Mouse (Mus musculus) leukemia stem cell, adult 10-12 weeks (primary cell): ENCODE results near the gene Mgat4d. TPM values are rescaled to one million over a fixed set of nuclear protein-coding genes. Genes with fewer than 3 reads are reported as not detected.

Experiments used
- polyA plus RNA-seq: library from polyadenylated mRNA; stranded (reverse); fragments of >175 nt; gene quantifications from 2 replicates; pipeline ENCODE4 v1.2.3, GENCODE M21; 2012; ENCODE audit warnings: low replicate concordance

Gene Mgat4d
- not detected in 2 replicates for polyA plus RNA-seq

GRCm38 (mm10) chr8:83348263-83348662 is at the start of gene Mgat4d:
Gene Mgat4d, plus strand, starts transcription at chr8:83348471.

DNA sequence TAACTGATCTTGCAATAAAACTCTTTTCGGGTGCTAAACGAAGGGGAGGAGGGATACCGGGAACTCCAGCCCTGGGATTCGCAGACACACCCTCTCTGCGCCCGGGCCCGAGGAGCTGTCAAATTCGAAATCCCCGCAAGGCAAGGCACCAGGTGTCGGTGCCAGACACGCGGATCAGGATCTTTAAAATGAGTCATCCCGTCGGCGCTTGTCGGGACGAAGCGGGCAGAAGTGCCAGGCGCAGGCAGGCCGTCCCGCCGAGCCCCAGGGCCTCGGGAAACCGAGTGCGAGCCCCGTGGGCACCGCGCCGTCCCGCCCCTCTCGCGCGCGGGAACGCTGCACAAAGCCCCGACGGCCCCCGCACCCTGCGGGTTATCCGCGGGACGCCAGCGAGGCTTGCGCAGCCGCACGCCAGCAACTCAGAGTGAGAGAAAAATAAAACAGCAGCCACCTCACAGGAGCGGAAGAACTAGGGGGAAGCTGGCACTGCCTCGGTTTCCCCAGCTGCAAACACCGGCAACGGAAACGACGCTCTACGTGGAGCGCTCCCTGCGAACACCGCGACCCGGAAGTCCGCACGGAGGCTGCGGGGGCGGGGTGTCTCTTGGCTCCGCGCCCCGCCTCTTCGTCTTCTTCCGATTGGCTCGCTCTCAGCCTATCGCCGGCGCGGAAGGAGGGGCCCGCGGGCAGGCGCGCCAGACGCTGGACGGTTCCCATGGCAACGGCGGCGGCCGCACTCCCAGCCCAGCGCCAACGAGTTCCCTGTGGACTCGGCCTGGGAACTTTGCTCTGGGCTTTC is 16.2 kb upstream of the Mgat4d start, which contains the start of gene Elmod2:
Gene Elmod2, minus strand, starts transcription at position 588 of the 799 bp plus-strand sequence.

DNA sequence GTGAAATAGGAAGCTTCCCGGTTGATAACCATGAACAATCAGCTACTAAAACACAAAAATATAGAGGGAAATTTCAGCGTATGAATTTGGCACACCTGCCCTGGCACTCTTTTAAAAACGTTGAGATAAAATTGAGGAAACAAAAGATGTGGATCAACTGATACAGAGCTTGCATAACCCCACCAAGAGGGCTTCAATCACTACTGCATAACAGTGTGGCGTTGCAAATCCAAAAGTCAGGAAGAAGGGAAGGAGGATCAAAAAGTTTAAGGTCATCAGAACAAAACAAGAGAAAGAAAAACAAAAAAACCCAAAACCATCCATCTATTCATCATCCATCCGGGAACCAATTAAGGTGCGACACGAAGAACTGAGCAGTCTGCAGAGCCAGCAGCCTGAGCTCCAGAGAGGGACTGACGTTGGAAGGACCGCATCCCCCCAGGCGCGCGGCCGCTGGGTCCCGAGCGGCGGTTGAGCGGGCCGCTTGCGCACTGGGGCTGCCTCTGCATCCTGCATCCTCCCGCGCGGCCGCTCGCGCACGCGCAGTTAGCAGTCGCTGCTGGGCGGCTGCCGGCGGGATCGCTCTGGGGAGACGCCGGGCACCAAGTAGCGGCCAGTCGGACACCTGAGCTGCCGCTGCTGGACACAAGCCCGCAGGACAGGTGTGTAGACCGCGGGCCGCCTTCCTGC is 41.2 kb downstream of the Mgat4d start, which contains the start of gene Clgn:
Gene Clgn, plus strand, starts transcription at position 552 of the 690 bp plus-strand sequence.

Other genes with a start within 250 kb of the Mgat4d start
- gene Tbc1d9, start 183.1 kb upstream of the Mgat4d start, polyA plus RNA-seq, result 1.7 and 1.9 TPM in 2 replicates
- 0.16 and 1.3 TPM in 2 replicates for gene Gm10645, start 182.3 kb upstream of the Mgat4d start, polyA plus RNA-seq
- gene Ucp1, start 58.1 kb upstream of the Mgat4d start, polyA plus RNA-seq, result not detected in 2 replicates
- gene Elmod2, start 16.0 kb upstream of the Mgat4d start, polyA plus RNA-seq, result 0.05 and 0.20 TPM in 2 replicates
- gene Clgn, start 41.4 kb downstream of the Mgat4d start, polyA plus RNA-seq, result not detected in 2 replicates
- gene Scoc, start 109.9 kb downstream of the Mgat4d start, polyA plus RNA-seq, result 1.8 and 2.7 TPM in 2 replicates
- gene Olfr370, start 187.3 kb downstream of the Mgat4d start, polyA plus RNA-seq, result not detected in 2 replicates
- 70.9 and 152 TPM in 2 replicates for gene Ndufb7, start 218.2 kb downstream of the Mgat4d start, polyA plus RNA-seq